Mouse (Mus musculus) embryonic facial prominence, embryonic 15.5 days (tissue): ENCODE measurements at regions not wholly inside any gene's neighbourhood (a gene's known extent, or its start where the extent isn't known, plus 50 kb on each side); places are given as distances from the start of the nearest gene placed in this dataset.

Source experiments
- ATAC-seq: fragments of 200-750 bp; cut with Nextera tagmentation; 2 replicates; pipeline ENCODE4 v1.8.0; 2017; ENCODE audit warnings: low read depth, moderate TSS enrichment; ENCODE audit not compliant: insufficient number of reproducible peaks, low FRiP score, low TSS enrichment
- H3K27ac ChIP-seq: fragments of 300-500 bp; sonication (generic); replicated peaks from 2 replicates; pipeline ENCODE4 v1.5.1; 2015; ENCODE audit warnings: mild to moderate bottlenecking, inconsistent platforms
- H3K27me3 ChIP-seq: fragments of 300-500 bp; sonication (generic); 2 replicates; pipeline ENCODE4 v1.6.1; 2015; ENCODE audit warnings: inconsistent platforms
- H3K36me3 ChIP-seq: fragments of 300-500 bp; sonication (generic); 2 replicates; pipeline ENCODE4 v1.6.1; 2015; ENCODE audit warnings: mild to moderate bottlenecking, inconsistent platforms
- H3K4me1 ChIP-seq: fragments of 300-500 bp; sonication (generic); 2 replicates; pipeline ENCODE4 v1.6.1; 2015; ENCODE audit warnings: inconsistent platforms
- H3K4me2 ChIP-seq: fragments of 300-500 bp; sonication (generic); replicated peaks from 2 replicates; pipeline ENCODE4 v1.6.1; 2015; ENCODE audit warnings: mild to moderate bottlenecking, inconsistent platforms
- H3K4me3 ChIP-seq: fragments of 300-500 bp; sonication (generic); replicated peaks from 2 replicates; pipeline ENCODE4 v1.5.1; 2015; ENCODE audit warnings: mild to moderate bottlenecking, inconsistent platforms
- H3K9ac ChIP-seq: fragments of 300-500 bp; sonication (generic); 2 replicates; pipeline ENCODE4 v1.6.1; 2015; ENCODE audit warnings: inconsistent platforms
- H3K9me3 ChIP-seq: fragments of 300-500 bp; sonication (generic); replicated peaks from 2 replicates; pipeline ENCODE4 v1.6.1; 2016; ENCODE audit warnings: inconsistent platforms
- WGBS: fragments of 180-500 bp; shearing (Covaris S2); methylation state at CpG from one replicate; pipeline ENCODE4 v1.1.7; 2015; 5-methylcytosine and 5-hydroxymethylcytosine counted together

DNA sequence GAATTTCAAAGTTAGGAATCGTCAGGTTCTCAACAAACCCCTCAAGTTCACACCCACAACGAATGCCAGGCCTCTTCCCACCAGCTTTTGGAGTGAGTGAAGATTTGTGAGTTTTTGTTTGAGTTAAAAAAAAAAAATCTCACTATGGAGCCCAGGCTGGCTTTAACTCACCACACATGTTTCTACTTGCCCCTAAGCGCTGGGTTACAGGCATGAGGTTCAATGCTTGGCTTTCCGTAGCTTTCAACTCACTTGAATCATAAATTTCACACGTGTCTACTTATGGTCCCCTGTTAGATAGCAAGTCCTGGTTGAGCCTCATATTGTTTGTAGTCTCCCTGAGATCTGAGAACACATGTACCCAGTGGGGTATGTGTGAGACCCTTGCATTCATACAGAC, 122.8 kb upstream of the Efna5 start:
- no peaks in the 10 kb centered on the region for H3K4me1 ChIP-seq
- ATAC-seq: no peak
- no peak overlapping the region for H3K4me3 ChIP-seq
- no peak overlapping the region for H3K9ac ChIP-seq
- no peak overlapping the region for H3K4me2 ChIP-seq
- no peaks in the 10 kb centered on the region for H3K36me3 ChIP-seq
- H3K9me3 ChIP-seq: no peaks in the 10 kb centered on the region
- H3K27me3 ChIP-seq: no peaks in the 10 kb centered on the region
- H3K27ac ChIP-seq: no peak overlapping the region
- WGBS: 47% methylated on average over 5 of the region's 5 CpGs

DNA sequence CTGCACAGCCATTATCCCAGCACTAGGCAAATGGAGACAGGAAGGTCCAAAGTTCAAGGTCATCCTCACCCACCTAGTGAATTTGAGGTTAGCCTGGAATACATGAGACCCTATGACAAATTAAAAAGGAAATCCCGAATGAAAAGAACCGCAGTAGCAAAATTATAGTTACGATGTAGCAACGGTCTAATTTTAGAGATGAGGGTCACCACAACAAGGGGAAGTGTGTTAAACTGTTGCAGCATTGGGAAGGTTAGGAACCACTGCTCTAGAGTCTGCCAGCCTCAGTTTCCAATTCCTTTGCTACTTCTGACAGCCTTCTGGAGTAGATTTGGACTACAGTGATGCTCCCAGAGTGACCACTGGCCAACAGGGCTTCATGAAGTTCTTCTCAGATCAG, 121.6 kb upstream of the Efna5 start:
- 0 out of 2 replicates have a peak, but pooled peaks cover 3% of the 10 kb centered on the region for H3K4me1 ChIP-seq
- no peak overlapping the region for H3K27ac ChIP-seq
- no peak for ATAC-seq
- no peak overlapping the region for H3K4me3 ChIP-seq
- H3K27me3 ChIP-seq: no peaks in the 10 kb centered on the region
- 87% methylated on average over 4 of the region's 4 CpGs for WGBS
- no peak overlapping the region for H3K4me2 ChIP-seq
- H3K9ac ChIP-seq: no peak overlapping the region
- no peaks in the 10 kb centered on the region for H3K36me3 ChIP-seq
- H3K9me3 ChIP-seq: no peaks in the 10 kb centered on the region

DNA sequence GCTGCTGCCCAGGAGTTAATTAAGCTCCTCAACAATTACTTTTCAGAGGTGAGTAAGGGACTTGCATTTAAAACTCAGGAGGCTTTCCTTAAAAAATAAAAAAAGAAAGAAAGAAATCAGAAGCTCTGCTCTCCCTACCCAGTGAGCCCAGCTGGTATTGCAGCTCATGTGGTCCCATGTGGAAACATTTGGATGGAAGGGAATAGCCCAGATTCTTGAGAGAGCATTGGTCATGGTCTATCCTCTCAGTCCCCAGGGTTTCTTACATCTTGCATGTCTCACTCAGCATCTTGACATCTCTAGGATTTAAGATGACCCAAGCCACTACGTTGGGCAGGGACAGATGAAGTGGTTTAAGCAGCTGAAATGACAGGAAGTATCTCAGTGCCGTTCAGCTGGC, 120.8 kb upstream of the Efna5 start:
- H3K27me3 ChIP-seq: no peaks in the 10 kb centered on the region
- H3K4me1 ChIP-seq: 0 out of 2 replicates have a peak, but pooled peaks cover 9% of the 10 kb centered on the region
- 45% methylated on average over 2 of the region's 2 CpGs for WGBS
- no peak overlapping the region for H3K9ac ChIP-seq
- H3K9me3 ChIP-seq: no peaks in the 10 kb centered on the region
- no peak for ATAC-seq
- H3K4me2 ChIP-seq: no peak overlapping the region
- H3K4me3 ChIP-seq: no peak overlapping the region
- no peaks in the 10 kb centered on the region for H3K36me3 ChIP-seq
- no peak overlapping the region for H3K27ac ChIP-seq

DNA sequence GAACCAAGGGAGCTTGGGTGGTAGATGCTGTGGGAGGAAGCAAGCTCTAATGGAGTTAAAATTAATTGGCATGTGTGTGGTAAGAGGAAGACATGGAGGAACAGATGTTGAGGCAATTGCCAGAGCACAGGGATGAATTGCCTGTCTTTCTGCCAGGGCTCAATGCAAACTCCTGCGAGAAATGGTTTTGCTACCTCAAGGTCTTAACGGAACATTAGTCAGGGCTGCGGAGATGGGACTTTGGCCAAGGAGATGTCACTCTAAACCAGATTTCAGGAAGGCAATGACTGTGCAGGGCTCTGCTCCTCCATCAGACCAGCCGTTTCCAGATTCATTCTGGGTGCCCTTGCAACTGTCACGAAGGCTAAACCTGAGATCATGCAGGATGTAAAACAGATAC, 116.6 kb upstream of the Efna5 start:
- 0 out of 2 replicates have a peak, but pooled peaks cover 9% of the 10 kb centered on the region for H3K4me1 ChIP-seq
- H3K9me3 ChIP-seq: no peaks in the 10 kb centered on the region
- no peaks in the 10 kb centered on the region for H3K36me3 ChIP-seq
- no peak overlapping the region for H3K9ac ChIP-seq
- ATAC-seq: no peak
- no peak overlapping the region for H3K4me2 ChIP-seq
- no peaks in the 10 kb centered on the region for H3K27me3 ChIP-seq
- H3K27ac ChIP-seq: no peak overlapping the region
- H3K4me3 ChIP-seq: no peak overlapping the region
- 48% methylated on average over 5 of the region's 5 CpGs for WGBS

DNA sequence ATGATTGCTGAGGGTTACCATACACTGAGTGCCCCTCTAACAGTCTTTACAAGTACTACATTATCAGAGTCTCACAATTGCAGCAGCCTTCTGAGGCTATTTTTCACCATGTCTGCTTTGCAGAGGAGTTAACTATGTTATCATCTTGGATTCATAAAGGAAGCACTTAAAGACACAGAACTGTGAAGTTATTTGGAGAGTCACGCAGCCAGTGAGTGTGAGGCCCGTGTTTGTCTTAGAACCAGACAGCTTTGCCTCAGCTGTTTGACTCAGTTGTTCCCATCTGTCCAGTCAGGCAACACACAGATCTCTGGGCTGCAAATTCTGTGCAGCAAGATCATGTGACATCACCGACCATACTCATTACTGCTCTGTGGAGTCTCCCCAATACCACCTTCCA, 114.2 kb upstream of the Efna5 start:
- H3K36me3 ChIP-seq: no peaks in the 10 kb centered on the region
- no peaks in the 10 kb centered on the region for H3K9me3 ChIP-seq
- no peak overlapping the region for H3K27ac ChIP-seq
- no peaks in the 10 kb centered on the region for H3K27me3 ChIP-seq
- no peak overlapping the region for H3K4me3 ChIP-seq
- H3K9ac ChIP-seq: no peak overlapping the region
- no peak overlapping the region for H3K4me2 ChIP-seq
- no peak for ATAC-seq
- H3K4me1 ChIP-seq: 0 out of 2 replicates have a peak, but pooled peaks cover 9% of the 10 kb centered on the region
- 67% methylated on average over 3 of the region's 3 CpGs for WGBS

DNA sequence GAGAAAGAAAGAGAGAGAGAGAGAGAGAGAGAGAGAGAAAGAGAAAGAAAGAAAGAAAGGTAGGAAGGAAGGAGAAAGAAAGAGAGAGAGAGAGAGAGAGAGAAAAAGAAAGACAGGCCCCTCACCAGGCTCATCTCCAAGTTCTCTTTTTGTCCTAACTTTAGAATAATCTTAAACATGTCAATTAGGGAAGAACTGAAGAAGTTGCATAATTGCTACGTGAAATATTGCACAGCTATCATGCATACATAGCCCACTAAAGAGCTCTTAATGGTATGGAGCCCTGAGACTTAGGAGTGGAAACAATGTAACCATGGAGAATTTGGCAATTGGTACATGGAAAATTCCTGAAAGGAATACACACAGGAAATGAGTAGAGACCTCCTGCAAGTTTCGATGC, 111.9 kb upstream of the Efna5 start:
- Histone ChIP-seq H3K4me1 (peaks cover 11% of the 10 kb centered on the region; the same call in 1 of the 2 replicates), H3K4me2 (no peak overlapping the region), H3K36me3 (no peaks in the 10 kb centered on the region), H3K9ac (no peak overlapping the region), H3K4me3 (no peak overlapping the region), H3K9me3 (no peaks in the 10 kb centered on the region), H3K27me3 (no peaks in the 10 kb centered on the region), H3K27ac (no peak overlapping the region)
- ATAC-seq: no peak
- 72% methylated on average over 2 of the region's 2 CpGs for WGBS

DNA sequence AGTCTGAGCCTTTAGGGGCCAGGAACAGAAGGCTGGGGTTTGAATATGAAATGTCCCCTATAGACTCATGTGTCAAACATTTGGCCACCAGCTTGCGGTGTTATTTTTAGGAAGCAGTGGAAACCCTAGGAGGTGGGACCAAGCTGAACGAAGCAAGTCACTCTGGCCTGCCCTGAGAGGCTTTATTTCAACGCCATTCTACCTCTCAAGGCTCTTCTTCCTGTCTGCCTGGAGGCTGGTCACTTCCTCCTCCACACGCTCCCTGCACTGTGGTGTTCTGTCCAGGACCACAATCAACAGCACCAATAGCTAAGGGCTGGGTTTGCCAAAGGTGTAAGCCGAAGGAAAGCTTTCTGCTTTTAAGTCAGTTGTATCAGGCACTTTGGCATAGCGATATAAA, 105.2 kb upstream of the Efna5 start:
- no peak overlapping the region for H3K4me2 ChIP-seq
- H3K27ac ChIP-seq: no peak overlapping the region
- H3K27me3 ChIP-seq: no peaks in the 10 kb centered on the region
- no peak overlapping the region for H3K9ac ChIP-seq
- no peak overlapping the region for H3K4me3 ChIP-seq
- H3K4me1 ChIP-seq: peaks cover 3% of the 10 kb centered on the region; the same call in 1 of the 2 replicates
- no peaks in the 10 kb centered on the region for H3K9me3 ChIP-seq
- no peaks in the 10 kb centered on the region for H3K36me3 ChIP-seq
- no peak for ATAC-seq
- 58% methylated on average over 6 of the region's 6 CpGs for WGBS

DNA sequence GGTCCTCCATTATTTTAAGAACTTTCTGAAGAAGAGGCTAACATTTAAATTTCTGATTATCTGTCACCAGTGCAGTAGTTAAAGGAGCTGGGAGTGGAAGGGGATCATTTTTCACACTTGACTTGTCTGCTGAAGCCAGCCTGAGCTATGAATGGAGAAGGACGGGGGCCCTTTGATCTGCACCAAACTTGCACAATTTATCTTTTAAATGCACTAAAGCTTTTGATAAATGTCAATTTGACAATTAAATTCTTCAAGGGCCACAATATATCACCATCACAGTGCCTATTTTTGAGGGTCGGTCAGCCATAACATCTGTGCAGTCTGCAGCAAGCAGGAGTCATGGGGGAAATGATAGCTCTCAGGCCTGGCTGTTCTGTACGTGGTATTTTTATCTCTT, 99.2 kb upstream of the Efna5 start:
- H3K4me1 ChIP-seq: peaks cover 7% of the 10 kb centered on the region; the same call in 1 of the 2 replicates
- H3K36me3 ChIP-seq: no peaks in the 10 kb centered on the region
- H3K4me3 ChIP-seq: no peak overlapping the region
- no peak overlapping the region for H3K9ac ChIP-seq
- no peak overlapping the region for H3K27ac ChIP-seq
- no peak for ATAC-seq
- WGBS: 58% methylated on average over 3 of the region's 3 CpGs
- H3K4me2 ChIP-seq: no peak overlapping the region
- no peaks in the 10 kb centered on the region for H3K9me3 ChIP-seq
- H3K27me3 ChIP-seq: no peaks in the 10 kb centered on the region

DNA sequence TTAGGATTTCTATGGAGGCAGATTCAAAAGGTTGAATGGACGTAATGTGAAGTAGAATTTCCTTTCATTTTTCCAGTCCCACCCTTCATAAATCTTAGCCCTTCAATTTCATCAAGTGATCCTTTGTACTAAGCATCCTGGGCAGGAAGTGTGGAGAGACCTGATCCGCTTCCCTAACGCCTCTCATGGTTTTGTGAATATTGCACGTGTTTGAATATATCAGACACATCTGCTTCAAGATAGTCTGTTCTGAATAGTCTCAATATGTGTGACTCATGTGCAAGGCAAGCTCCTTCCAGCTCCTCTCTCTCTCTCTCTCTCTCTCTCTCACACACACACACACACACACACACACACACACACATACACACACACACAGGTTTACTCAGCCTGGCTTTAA, 96.4 kb upstream of the Efna5 start:
- WGBS: 43% methylated on average over 4 of the region's 4 CpGs
- Histone ChIP-seq H3K9ac (no peak overlapping the region), H3K4me3 (no peak overlapping the region), H3K36me3 (no peaks in the 10 kb centered on the region), H3K4me2 (no peak overlapping the region), H3K27ac (no peak overlapping the region), H3K27me3 (no peaks in the 10 kb centered on the region), H3K9me3 (no peaks in the 10 kb centered on the region), H3K4me1 (peaks cover 7% of the 10 kb centered on the region; the same call in 1 of the 2 replicates)
- ATAC-seq: no peak

DNA sequence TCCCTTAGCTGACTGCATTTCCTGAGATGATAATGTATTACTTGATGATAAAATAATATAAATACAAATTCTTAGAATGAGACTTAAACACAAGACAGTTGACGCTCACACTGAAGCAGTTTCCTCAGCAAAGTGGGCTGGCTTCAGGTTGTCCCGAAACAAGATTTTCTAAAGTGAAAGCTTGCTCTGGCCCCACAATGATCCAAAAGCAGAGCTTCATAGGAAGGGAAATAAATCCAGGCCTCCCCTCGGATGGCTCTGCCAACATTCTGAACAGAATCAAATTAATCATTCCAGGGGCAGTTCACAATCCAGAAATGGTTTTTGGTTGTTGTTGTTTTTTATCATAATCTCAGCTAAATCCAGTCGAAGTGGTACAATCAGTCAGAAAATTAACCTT, 96.0 kb upstream of the Efna5 start:
- Histone ChIP-seq H3K27me3 (no peaks in the 10 kb centered on the region), H3K36me3 (no peaks in the 10 kb centered on the region), H3K4me3 (no peak overlapping the region), H3K27ac (no peak overlapping the region), H3K4me2 (no peak overlapping the region), H3K4me1 (peaks cover 7% of the 10 kb centered on the region; the same call in 1 of the 2 replicates), H3K9me3 (no peaks in the 10 kb centered on the region), H3K9ac (no peak overlapping the region)
- WGBS: 58% methylated on average over 4 of the region's 4 CpGs
- ATAC-seq: no peak

DNA sequence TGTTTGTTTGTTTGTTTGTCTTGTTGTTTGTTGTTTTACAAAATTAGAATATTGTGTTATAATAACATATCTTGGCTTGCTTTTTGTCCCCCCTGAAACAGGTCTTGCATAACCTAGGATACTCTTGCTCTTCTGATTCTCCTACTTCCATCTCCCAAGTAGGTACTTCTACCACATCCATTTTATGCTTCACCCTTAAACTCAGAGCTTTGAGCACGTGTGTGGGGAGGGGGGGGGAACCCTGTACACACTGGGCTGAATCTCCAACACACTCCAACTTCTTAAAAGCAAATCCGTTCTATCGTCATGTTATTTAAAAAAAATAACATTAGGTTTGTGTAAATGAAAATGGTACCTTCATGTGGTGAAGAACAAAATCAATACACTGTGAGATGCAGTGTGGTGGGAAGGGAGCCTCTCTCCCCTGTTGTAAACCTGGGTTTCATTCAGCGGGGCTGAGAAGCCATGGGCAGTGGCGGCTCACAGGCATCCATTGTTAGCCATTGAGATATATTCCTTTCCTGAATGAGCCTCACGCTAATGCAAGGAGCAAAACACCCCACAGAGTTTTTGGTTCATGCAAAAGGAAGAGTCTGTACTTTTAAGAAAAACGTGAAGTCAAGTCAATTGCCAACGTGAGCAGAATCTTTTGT, 93.6 kb upstream of the Efna5 start:
- no peaks in the 10 kb centered on the region for H3K9me3 ChIP-seq
- 73% methylated on average over 8 of the region's 8 CpGs for WGBS
- no peak for ATAC-seq
- no peak overlapping the region for H3K4me2 ChIP-seq
- H3K36me3 ChIP-seq: no peaks in the 10 kb centered on the region
- peaks cover 7% of the 10 kb centered on the region; the same call in 1 of the 2 replicates for H3K4me1 ChIP-seq
- no peak overlapping the region for H3K4me3 ChIP-seq
- H3K27ac ChIP-seq: no peak overlapping the region
- no peak overlapping the region for H3K9ac ChIP-seq
- no peaks in the 10 kb centered on the region for H3K27me3 ChIP-seq

DNA sequence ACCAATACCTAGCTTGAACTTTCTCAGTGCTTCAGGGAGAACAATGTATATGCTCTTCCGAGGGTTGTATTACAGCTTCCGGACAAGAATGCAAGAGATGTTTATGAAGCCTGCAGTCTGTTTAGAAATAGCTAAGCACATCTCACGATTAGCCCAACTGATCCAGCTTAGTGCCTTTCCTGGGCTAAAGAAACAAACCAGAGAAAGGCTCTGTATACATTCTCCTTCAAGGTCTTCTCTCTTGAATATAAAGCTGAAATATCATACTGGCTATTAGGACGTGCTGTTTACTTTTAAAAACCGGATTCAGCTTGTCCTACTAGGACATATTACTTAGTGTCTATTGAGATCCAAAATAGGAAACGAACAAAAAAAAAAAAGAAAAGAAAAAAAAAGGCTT, 87.9 kb upstream of the Efna5 start:
- Histone ChIP-seq H3K27ac (no peak overlapping the region), H3K4me3 (no peak overlapping the region), H3K27me3 (no peaks in the 10 kb centered on the region), H3K9me3 (no peaks in the 10 kb centered on the region), H3K9ac (no peak overlapping the region), H3K4me1 (peaks cover 4% of the 10 kb centered on the region; the same call in 1 of the 2 replicates), H3K36me3 (no peaks in the 10 kb centered on the region), H3K4me2 (no peak overlapping the region)
- WGBS: 50% methylated on average over 6 of the region's 6 CpGs
- no peak for ATAC-seq
